Mouse (Mus musculus): ENCODE data around the gene Ralgapa2. TPM values are rescaled to one million over a fixed set of nuclear protein-coding genes. Genes with fewer than 3 reads are reported as not detected.
A peak's percentile ranks its signal among the peaks of the same experiment; 100 is the strongest.
"Not testable (repeated sequence)": the region's sequence is repeated elsewhere in the genome, so short reads cannot be mapped to it uniquely, and the experiment has no call there.

The Ralgapa2 gene
- total RNA-seq, 2 experiments from 2014 or later: 19.2 to 19.7 TPM

- DNase-seq (ENCODE audit: low spot score in 2 of 2): no peak
Observed at GRCm38 (mm10) chr2:146499111-146499510, 13.0 kb downstream of the Ralgapa2 start.

GRCm38 (mm10) chr2:146498298-146498697 lies 13.8 kb downstream of the Ralgapa2 start:
- DNase-seq (ENCODE audit: low spot score in 2 of 2): no peak

GRCm38 (mm10) chr2:146496995-146497394 lies 15.1 kb downstream of the Ralgapa2 start:
- no peak for DNase-seq (ENCODE audit: low spot score in 2 of 2)

- DNase-seq (ENCODE audit: low spot score in 2 of 2): no peak
Observed at GRCm38 (mm10) chr2:146495781-146496180, 16.4 kb downstream of the Ralgapa2 start.

DNA sequence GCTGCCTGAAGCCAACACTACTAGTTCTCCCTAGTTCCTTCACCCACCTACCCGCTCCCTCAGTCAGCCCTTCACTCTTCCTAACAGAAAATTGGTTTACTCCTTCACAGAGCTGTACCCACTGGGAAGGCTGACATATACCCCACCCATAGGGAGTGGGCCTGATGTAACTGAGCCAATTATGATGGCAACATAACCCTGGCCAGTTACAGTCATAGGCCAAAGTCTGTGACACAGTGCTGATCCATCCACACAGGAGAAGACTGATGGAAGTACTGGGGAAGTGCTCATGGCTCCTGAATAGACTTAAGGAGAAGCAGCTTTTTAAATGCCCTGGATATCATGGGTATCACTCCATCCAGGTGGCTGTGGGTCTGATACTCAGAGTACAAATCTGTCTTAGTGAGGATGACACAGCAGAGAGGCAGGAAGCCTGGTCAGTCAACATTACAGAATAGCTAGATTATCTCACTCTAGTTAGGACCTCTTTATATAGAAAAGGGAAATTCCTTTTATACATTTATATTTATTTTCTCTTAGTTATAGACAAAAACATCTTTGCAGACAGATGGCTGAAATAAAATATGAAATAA lies 18.7 kb downstream of the Ralgapa2 start:
- DNase-seq (ENCODE audit: low spot score in 2 of 2): no peak

DNA sequence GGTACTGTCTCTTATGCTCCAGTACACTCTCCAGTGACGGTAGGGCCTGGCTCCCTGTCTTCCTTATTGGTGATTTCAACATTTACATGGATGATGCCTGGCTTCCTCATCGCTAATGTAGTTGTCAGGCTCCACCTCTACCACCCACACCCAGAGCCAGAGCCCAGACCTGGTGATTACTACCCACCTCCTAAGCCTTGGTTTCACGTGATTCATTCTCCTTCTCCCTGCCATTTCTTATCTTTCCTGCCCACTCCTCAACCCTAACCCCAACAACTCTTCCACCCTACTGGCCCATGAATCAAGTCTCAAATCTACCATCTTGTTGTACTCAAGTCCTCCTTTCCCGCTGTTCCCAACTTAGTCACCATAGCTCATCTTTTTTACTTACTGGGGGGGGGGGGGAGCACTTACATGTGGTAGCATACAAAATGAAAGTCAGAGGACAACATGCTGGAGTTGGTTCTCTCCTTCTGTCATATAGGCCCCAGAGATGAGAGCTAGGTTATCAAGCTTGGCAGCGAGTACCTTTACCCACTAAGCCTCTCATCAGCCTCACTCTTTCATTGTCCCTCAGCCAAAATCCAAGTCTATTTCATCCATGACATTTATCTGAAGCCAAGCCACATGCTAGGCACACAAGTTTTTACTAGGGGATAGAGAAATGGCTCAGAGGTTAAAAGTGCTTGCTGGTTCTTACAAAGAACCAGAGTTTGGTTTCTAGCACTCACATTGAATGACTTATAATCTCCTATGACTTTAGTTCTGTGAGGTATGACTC lies 20.1 kb downstream of the Ralgapa2 start:
- DNase-seq (ENCODE audit: low spot score in 2 of 2): no peak

DNA sequence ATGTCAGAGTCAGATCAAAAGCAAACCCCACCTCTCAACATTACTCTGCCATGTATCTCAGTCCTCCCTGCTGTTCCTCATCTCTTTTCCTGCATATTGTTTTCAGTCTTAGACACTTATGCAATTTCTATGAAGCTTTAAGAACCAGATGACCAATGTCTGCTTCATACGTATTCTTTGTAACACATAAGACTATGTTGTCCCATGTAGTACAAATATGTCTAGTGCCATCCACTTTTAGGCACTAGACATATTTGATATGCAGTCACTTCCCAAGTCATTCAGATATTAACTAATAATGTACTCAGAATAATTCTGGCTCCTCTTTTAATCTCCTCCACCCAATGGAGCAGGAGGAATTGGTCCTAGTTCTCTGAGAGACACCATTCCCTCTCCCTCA lies 21.2 kb downstream of the Ralgapa2 start:
- no peak for DNase-seq (ENCODE audit: low spot score in 2 of 2)

DNA sequence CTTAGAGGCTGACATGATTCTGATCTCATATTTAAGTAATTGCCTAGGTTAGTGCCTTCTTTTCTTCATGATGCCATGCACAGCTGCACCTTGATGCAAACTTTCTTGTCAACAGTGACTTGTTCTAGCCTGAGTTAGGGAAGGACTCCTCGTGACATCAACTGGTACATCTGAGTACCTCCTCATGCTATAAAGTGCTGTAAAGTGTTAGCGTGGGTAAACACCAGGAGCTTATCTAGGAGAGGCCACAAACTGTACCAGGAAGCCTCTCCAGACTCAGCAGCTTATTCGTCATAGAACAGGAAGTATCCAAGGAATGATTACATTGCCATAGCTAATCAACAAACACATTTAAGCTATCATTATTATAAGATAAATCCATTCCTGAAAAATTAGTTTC lies 23.9 kb downstream of the Ralgapa2 start:
- DNase-seq (ENCODE audit: low spot score in 2 of 2): no peak

DNA sequence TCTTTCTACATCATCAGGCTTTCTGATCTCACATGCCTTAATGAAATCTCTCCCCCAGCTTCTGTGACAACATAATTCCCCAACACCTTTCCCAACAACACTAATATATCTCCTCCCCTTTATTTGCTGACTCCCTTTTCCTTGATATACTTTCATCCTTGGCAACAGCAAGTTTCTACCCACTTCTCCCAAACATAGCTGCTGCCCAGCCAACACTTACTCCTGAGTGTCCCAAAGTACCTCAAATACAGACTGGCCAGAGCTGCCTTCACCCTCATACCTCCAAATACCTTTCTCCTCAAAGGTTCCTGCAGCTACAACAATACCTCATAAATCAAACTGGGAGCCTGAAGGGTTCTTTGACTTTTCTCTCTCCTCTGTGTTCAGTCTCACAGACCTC lies 29.3 kb downstream of the Ralgapa2 start:
- DNase-seq (ENCODE audit: low spot score in 2 of 2): no peak

GRCm38 (mm10) chr2:146477491-146477890 lies 34.7 kb downstream of the Ralgapa2 start:
- DNase-seq (ENCODE audit: low spot score in 2 of 2): no peak

GRCm38 (mm10) chr2:146476428-146476972 lies 35.6 kb downstream of the Ralgapa2 start:
- no peak for DNase-seq (ENCODE audit: low spot score in 2 of 2)

GRCm38 (mm10) chr2:146476001-146476400 lies 36.1 kb downstream of the Ralgapa2 start:
- DNase-seq (ENCODE audit: low spot score in 2 of 2): no peak

- no peak for DNase-seq (ENCODE audit: low spot score in 2 of 2)
Observed at GRCm38 (mm10) chr2:146470947-146471346, 41.2 kb downstream of the Ralgapa2 start.

DNA sequence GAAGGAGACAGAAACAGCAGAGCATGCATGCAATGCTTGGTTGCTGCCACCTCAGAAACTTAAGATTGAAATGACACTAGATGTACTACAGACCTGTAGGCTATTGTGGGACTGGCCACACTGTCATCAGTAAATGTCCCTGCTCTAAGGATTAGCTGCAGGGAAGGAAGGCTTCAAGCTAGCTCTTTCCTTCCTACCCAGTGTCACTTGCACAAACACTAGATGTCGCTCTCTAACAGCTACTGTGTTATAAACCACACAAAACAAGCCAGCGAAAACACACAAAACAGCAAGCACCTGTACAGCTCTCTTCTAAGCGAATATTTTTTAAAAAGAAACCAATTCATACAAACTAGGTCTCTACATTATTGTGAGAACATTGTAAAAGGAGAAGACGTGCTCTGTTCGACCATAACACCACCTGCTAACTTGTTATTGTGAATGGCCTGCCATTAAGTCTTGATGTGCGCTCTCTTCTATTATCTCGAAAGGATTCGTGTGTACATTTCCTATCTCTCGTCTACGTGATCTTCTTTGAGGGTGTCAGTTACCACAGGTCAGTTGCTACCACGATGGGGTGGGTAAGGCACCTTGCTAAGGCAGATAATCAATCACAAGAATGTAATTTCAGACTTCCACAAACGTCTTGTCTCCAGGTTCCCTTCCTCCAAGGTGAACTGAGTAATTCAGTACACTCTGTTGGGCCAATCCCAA lies 42.3 kb downstream of the Ralgapa2 start:
- DNase-seq (ENCODE audit: low spot score in 2 of 2): peak in 1 of 2 experiments; percentile 20

DNA sequence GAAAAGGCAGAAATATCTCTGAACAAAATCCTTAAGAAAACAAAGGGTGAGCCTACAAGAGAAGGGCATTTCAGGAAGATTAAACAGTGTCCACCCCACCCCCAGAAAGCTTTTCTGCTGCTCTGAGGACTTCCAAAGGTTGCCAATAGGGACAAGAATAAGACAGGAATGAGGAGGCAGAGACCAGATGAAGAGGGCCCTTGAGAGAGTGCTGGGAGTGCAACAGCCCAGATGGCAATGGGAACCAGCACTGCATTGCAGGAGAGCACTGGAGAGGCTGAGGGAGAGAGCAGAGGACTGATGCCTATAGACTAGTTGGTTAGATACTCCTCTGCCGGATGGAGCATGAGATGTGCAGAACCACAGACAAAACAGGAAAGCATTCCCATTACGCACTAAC lies 43.2 kb downstream of the Ralgapa2 start:
- DNase-seq (ENCODE audit: low spot score in 2 of 2): no peak

DNA sequence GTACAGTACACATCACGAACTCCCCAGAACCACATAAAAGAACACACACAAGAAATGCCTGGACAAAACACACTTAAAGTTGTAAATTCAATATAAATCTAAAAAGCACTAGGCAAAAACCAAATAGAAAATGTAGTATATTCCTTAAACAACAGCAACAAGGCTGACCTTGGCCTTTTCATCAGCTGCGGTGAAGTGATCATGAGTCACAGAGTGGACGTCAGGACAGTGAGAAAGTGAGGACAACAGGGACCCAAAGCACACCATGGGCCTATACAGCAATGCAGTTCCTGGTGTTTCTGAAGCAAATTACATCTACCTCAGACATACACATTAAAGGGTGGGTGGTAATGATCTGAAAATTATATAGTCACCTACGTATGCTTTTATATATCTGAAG lies 44.1 kb downstream of the Ralgapa2 start:
- no peak for DNase-seq (ENCODE audit: low spot score in 2 of 2)

DNA sequence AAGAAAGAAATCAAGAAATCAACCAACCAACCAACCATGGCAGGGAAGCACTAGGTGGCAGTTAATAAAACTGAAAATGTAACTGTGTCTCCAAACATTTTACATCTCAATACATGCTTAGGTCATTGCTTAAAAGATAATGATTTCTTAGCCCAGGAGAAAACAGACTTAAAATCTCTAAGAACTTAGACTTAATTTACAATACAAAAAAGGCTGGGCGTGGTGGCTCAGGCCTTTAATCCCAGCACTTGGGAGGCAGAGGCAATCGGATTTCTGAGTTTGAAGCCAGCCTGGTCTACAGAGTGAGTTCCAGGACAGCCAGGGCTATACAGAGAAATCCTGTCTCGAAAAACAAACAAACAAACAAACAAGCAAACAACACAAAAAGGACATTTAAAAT lies 45.3 kb downstream of the Ralgapa2 start:
- not testable (repeated sequence) for DNase-seq (ENCODE audit: low spot score in 2 of 2)

- no peak for DNase-seq (ENCODE audit: low spot score in 2 of 2)
Observed at GRCm38 (mm10) chr2:146457494-146457893, 54.6 kb downstream of the Ralgapa2 start.

- no peak for DNase-seq (ENCODE audit: low spot score in 2 of 2)
Observed at GRCm38 (mm10) chr2:146456612-146457011, 55.5 kb downstream of the Ralgapa2 start.

DNA sequence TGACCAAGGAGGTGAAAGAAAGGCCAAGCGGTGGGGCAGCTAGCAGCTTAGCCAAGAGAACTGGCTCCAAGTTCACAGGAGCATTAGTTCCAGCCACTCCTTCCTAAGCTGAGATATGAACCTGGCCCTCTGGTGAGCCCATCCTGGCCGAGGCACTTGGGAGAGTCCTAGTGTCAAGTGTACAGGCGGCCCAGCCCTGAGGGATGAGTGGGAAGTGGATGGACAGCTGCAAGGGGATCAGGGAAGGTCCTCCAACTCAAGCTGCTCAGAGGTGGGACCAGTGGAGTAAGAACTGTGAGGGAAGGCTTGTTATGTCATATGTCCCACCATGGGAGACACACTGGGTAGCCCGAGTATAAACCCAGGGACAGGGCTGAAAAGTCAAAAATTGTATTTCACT lies 56.1 kb downstream of the Ralgapa2 start:
- DNase-seq (ENCODE audit: low spot score in 2 of 2): no peak

DNA sequence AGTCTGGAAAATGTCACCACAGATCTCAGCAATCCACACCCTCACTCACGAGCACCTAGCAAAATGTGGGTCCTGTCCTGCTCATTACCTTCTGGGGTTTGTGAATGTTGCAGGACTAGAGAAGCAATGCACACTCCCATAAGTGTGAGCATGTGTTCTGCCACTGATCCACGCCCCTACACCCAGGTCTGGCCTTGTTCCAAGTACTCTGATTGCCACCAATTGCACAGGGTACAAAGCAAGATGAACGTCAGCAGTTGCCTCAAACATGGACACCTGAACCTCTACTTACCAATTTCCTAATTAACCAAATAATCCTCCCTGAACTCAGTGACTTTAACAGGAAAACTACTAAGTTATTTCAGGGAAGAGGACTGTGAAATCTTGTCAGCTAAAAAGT lies 68.1 kb downstream of the Ralgapa2 start:
- DNase-seq (ENCODE audit: low spot score in 2 of 2): no peak

DNA sequence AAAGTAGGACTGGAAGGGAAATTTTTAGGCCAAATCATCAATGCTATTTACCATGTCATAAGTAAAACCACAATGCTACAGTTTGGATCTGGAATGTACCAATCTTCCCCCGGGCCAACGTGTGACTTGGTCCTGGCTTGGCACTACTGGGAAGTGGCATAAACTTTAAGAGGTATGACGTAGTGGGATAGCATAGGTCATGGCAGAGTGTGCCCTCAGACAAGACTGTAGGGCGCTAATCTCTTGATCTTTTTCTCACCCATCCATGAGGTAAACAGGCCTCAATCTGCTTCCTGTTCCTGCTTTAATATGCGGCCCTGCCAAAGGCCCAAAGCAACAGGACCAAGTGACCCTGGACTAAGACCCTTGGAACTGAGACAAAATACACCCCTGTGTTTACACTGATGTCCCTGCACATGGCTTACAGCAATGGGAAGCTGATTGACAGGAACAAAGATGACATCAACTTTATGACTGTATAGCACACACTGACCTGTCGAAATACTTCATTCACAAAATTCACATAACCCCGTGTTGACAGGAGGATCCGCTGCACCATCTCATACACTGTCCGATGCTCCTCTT lies 68.8 kb downstream of the Ralgapa2 start:
- DNase-seq (ENCODE audit: low spot score in 2 of 2): no peak
